Mouse (Mus musculus): ENCODE results near the gene Slc22a20. TPM values are rescaled to one million over a fixed set of nuclear protein-coding genes. Genes with fewer than 3 reads are reported as not detected.

Slc22a20 gene
- not detected in 2 replicates for polyA plus RNA-seq (2015; fragmentation: Nextera tagmentation; extraction: Ambion mirVana)

DNA sequence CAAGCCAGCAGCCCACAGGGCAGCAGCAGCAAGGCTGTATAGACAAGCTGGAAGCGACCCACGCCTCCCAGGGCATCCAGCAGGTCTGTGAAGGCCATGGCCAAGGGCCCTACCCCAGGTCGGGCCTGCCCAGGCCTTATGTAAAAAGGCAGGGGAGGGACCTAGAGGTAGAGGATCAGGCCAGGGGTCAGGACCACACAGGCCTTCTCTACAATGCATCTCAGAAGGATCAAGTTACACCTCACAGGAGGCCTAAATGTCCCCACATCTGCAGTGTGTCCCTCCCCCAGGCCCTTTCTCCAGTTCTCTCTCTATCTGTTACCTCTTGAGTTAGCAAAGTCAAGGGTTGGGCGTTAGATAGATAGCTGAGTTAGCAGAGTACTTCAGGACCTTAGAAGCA, at the start of gene Slc22a20:
Slc22a20 (minus strand) TSS at position 101 of the 400 bp plus-strand sequence.
- WGBS: 54% methylated on average over 4 of the region's 4 CpGs
- Histone ChIP-seq H3K9ac (no peak within 1 kb of the TSS), H3K27me3 (no peaks in the 10 kb centered on the region), H3K4me3 (no peak within 1 kb of the TSS), H3K4me2 (no peak within 1 kb of the TSS), H3K4me1 (peaks cover 13% of the 10 kb centered on the region), H3K27ac (no peak within 1 kb of the TSS), H3K36me3 (ENCODE audit: poor library complexity, severe bottlenecking) (no peaks in the 10 kb centered on the region), H3K9me3 (replicated peaks) (no peaks in the 10 kb centered on the region)
- ATAC-seq: no peak

DNA sequence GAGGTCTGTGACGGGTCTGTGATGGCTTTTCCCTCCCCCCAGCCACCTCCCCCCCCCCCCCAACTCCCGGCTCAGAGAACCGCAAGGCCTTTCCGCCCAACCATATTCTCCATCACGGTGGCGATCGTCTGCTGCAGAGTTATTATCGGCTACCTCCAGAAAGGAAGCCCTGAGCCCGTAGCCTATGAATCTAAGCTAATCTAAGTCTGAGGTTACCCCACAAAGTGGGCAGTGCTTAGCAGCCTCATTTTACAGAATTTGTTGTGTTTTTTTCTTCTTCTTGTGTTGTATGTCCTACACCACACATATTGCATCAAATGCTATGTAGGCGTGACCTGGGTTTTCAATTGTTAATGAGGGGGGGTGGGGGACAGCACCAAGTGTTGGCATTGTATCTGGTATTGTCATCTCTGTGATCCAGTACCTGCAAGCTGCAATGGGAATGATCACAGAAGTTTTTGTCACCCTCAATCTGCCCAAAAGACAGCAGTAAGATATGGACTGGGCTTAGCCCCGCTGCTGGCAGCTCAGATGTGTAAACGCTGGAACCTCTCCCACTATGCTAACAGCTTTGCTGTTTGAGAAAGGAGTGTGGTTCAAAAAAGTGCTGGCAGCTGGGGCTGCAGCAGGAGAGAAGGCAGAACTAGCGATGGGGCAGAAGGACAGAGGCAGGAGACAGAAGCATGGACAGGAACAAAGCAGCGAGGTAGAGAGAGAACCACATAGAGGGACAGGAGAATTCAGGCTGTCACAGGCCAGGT, 44.8 kb upstream of the Slc22a20 start:
- no peaks in the 10 kb centered on the region for H3K4me1 ChIP-seq
- H3K4me3 ChIP-seq: no peak overlapping the region
- H3K27me3 ChIP-seq: no peaks in the 10 kb centered on the region
- 73% methylated on average over 14 of the region's 14 CpGs for WGBS
- no peak for ATAC-seq
- H3K36me3 ChIP-seq (ENCODE audit: poor library complexity, severe bottlenecking): no peaks in the 10 kb centered on the region
- no peak overlapping the region for H3K4me2 ChIP-seq
- no peak overlapping the region for H3K9ac ChIP-seq
- H3K9me3 ChIP-seq (replicated peaks): no peaks in the 10 kb centered on the region
- H3K27ac ChIP-seq: no peak overlapping the region

DNA sequence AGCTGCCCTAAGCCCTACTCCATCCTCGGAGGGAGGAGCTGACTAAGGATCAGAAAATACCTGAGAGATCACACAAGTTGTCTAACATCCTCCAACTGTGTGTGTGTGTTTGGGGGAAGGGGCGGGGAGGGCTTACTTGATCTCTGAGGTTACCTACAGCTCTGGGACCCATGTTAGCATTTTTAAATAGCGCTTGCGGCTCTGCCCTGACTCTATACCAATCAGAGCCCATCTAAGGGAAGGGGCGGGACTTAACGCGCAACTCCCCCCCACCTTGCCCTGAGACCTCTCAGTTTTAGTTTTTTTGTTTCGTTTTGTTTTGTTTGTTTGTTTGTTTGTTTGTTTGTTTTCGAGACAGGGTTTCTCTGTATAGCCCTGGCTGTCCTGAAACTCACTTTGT, 43.5 kb upstream of the Slc22a20 start:
- Histone ChIP-seq H3K27ac (no peak overlapping the region), H3K27me3 (no peaks in the 10 kb centered on the region), H3K36me3 (ENCODE audit: poor library complexity, severe bottlenecking) (no peaks in the 10 kb centered on the region), H3K9me3 (replicated peaks) (no peaks in the 10 kb centered on the region), H3K4me1 (no peaks in the 10 kb centered on the region), H3K9ac (no peak overlapping the region), H3K4me3 (no peak overlapping the region), H3K4me2 (no peak overlapping the region)
- 79% methylated on average over 9 of the region's 9 CpGs for WGBS
- no peak for ATAC-seq

DNA sequence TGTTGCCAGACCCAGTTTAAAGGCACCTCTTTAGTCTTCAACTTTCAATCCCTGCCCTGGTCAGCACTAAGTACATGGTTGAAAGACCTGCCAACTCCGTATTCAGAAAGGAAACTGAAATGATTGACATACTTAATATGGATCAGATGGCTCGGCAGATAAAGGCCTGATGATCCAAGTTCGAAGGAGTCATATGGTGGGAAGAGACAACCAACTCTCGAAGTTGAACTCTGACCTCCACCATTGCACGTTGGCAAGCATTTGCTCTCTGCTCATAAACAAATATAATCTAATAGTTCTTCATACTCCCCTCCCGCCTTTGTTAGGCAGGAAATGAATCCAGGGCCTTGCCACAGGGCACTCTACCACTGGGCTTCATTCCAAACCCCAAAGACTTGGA, 43.0 kb upstream of the Slc22a20 start:
- no peaks in the 10 kb centered on the region for H3K27me3 ChIP-seq
- no peaks in the 10 kb centered on the region for H3K4me1 ChIP-seq
- H3K9ac ChIP-seq: no peak overlapping the region
- no peak overlapping the region for H3K4me3 ChIP-seq
- ATAC-seq: no peak
- no peaks in the 10 kb centered on the region for H3K36me3 ChIP-seq (ENCODE audit: poor library complexity, severe bottlenecking)
- WGBS: 88% methylated on average over 6 of the region's 6 CpGs
- no peak overlapping the region for H3K4me2 ChIP-seq
- no peak overlapping the region for H3K27ac ChIP-seq
- no peaks in the 10 kb centered on the region for H3K9me3 ChIP-seq (replicated peaks)

DNA sequence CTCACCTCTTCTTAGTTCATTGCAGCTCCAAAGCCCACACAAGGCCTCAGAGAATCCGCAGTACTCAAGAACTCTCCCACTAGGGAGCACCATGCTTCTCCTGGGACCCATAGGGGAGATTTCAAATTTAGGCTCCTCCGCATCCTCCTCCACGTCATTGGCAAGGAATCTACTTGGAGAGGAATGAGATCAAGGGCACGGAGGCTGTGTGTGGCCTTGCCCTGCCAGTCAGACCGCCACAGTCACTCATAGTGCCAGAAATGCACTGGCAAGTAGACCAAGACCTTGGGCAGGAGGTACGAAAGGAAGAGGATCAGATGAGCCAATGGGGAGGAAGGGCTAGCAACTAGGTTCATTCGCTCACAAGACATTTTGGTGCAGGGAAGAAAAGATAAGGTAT, 38.0 kb upstream of the Slc22a20 start:
- no peaks in the 10 kb centered on the region for H3K9me3 ChIP-seq (replicated peaks)
- no peaks in the 10 kb centered on the region for H3K36me3 ChIP-seq (ENCODE audit: poor library complexity, severe bottlenecking)
- 86% methylated on average over 7 of the region's 7 CpGs for WGBS
- H3K4me1 ChIP-seq: no peaks in the 10 kb centered on the region
- no peak overlapping the region for H3K9ac ChIP-seq
- H3K4me2 ChIP-seq: no peak overlapping the region
- no peaks in the 10 kb centered on the region for H3K27me3 ChIP-seq
- H3K4me3 ChIP-seq: no peak overlapping the region
- H3K27ac ChIP-seq: no peak overlapping the region
- ATAC-seq: no peak

DNA sequence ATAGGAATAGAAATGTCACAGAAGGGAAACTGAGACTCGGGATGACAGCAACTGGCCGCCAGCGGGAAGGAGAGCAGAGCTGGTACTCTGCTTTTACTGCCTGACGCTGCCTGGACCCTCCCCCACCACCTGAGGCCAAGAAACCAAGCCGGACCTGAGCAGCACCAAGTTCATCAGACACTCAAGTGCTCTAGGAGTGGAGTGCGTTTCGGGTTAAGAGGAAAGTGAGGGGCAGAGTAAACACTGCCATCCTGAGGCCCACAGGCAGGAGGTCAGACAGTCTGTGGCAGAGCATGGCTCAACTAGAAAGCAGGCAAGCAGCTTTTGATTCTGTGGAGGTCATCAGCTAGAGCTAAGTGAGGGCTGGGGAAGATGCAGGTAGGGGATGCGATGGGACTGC, 37.1 kb upstream of the Slc22a20 start:
- WGBS: 66% methylated on average over 8 of the region's 8 CpGs
- Histone ChIP-seq H3K27me3 (no peaks in the 10 kb centered on the region), H3K4me3 (no peak overlapping the region), H3K36me3 (ENCODE audit: poor library complexity, severe bottlenecking) (no peaks in the 10 kb centered on the region), H3K4me2 (no peak overlapping the region), H3K27ac (no peak overlapping the region), H3K9me3 (replicated peaks) (no peaks in the 10 kb centered on the region), H3K9ac (no peak overlapping the region), H3K4me1 (no peaks in the 10 kb centered on the region)
- no peak for ATAC-seq

DNA sequence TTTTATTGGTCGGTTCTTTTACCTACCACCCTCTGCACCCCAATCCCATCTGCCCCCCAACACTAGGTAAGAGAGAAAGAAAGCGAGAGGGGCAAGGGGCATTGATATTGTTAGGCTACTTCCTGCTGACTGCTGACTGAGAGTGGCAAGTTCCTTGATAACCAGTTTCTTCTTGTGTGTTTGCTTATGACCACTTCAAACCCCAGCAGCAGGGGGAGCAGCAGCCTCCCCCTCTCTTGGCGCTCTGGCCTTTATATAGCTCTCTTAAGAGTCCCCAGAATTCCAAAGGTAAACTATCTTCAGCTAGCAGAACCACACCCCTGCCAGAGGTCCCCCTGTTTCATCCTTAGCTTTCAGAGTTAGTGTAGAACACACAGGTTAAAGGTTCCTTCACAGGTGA, 34.3 kb upstream of the Slc22a20 start:
- H3K4me1 ChIP-seq: peaks cover 7% of the 10 kb centered on the region
- WGBS: 61% methylated on average over 3 of the region's 3 CpGs

DNA sequence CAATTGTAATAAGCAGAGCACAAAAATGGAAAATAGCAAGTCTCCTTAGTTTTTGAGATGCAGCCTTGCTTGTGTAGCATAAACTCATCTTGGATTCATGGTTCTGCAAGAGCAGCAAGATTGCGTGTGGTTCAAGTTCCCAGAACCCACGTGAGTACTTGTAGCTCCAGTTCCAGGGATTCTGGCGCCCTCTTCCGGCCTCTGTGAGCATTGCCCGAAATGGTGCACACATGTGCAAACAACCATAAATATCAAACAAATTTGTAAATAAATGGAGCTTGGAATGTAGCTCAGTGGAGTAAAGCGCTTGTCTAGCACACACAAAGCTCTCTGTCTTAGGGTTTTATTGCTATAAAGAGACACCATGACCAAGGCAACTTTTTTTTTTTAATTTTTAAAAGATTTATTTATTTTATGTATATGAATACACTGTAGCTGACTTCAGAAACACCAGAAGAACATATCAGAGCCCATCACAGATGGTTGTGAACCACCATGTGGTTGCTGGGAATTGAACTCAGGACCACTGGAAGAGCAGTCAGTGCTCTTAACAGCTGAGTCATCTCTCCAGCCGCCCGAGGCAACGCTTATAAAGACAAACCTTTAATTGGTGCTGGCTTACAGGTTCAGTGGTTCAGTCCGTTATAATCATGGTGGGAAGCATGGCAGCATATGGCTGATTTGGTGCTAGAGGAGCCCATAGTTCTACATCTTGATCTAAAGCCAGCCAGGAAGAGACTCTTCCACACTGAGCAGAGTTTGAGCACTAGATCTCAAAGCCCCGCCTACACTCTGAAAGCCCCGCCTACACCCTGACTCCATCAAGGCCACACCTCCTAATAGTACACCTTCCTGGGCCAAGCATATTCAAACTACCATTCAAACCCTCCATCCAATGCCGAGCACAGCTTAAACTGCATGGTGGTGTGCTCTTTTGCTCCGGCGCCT, 32.5 kb upstream of the Slc22a20 start:
- Histone ChIP-seq H3K9me3 (replicated peaks) (no peaks in the 10 kb centered on the region), H3K9ac (0 out of 2 replicates have a peak overlapping the region, but pooled peaks have one; percentile 21), H3K4me3 (no peak overlapping the region), H3K27ac (no peak overlapping the region), H3K4me2 (no peak overlapping the region), H3K36me3 (ENCODE audit: poor library complexity, severe bottlenecking) (no peaks in the 10 kb centered on the region), H3K4me1 (peaks cover 12% of the 10 kb centered on the region), H3K27me3 (peaks cover 44% of the 10 kb centered on the region)
- WGBS: 28% methylated on average over 15 of the region's 15 CpGs
- ATAC-seq: no peak

More for the DNA sequence above, 34.3 kb upstream of the Slc22a20 start:
- H3K36me3 ChIP-seq (ENCODE audit: poor library complexity, severe bottlenecking): no peaks in the 10 kb centered on the region
- H3K4me2 ChIP-seq: no peak overlapping the region
- H3K27me3 ChIP-seq: peaks cover 26% of the 10 kb centered on the region
- no peaks in the 10 kb centered on the region for H3K9me3 ChIP-seq (replicated peaks)
- ATAC-seq: no peak
- H3K9ac ChIP-seq: no peak overlapping the region
- H3K4me3 ChIP-seq: no peak overlapping the region
- no peak overlapping the region for H3K27ac ChIP-seq

DNA sequence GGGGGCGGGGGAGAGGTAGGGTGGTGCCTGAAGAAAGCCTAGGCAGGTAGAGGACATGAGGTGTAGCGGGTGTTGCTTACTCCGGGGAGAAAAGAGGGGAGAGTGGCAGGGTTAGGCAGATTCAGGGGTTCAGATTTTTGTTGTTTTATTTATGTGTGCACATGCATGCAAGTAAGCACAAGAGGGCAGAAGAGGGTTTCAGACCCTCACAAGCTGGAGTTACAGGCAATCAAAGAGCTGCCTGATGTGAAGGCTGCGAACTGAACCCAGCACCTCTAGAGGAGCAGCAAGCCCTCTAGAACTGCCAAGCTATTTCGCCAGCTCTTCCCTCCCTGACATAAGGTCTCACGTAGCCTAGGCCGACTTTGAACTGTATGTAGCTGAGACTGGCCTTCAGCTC, 30.6 kb upstream of the Slc22a20 start:
- no peak for ATAC-seq
- 41% methylated on average over 7 of the region's 7 CpGs for WGBS
- H3K9me3 ChIP-seq (replicated peaks): no peaks in the 10 kb centered on the region

DNA sequence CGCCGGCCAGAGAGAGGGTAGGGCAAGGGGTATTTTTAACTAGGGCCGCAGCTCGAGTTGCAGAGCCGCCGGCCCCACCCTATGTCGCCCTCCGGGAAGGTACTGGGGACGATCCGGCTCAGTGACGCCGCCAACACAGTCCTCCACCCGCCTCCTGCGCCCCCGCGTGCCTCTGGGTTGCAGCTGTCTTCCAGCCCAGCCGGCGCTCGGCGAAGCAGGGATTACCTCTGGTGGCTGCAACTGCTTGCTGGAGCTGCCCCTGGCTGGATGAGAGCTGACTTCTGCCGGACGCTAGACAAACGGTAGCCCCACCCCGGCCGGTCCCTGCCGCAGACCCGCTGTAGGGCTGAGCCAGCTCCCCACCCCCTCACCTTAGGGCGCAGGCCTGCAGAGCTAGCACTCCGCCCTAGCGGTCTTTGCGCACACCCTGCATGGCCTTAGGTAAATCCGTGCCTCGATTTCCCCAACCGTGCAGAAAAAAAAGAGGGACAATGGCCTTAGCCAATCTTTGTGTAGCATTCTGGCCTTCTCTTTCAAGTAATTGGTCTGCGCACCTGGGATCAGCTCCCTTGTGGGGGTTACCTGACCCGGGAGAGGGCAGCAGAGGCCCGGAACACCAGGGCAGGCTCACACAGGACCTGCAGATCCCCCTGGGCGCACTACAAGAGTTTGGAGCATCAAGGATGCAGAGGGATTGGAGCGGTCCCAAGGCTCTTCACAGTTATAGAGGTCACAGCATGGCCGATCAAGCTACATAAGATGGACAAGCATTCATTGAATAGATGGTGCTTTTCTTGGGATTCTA, 29.8 kb upstream of the Slc22a20 start, which contains the start of gene Capn1:
Capn1 (minus strand) TSS at position 387 of the 805 bp plus-strand sequence.
- 2% methylated on average over 40 of the region's 40 CpGs for WGBS
- ATAC-seq: peak; percentile 69; the same call in 1 of the 2 replicates
- Histone ChIP-seq H3K4me3 (peak within 1 kb of the TSS; percentile 45), H3K9ac (peak within 1 kb of the TSS; percentile 73), H3K27me3 (peaks cover 47% of the 10 kb centered on the region), H3K36me3 (ENCODE audit: poor library complexity, severe bottlenecking) (no peaks in the 10 kb centered on the region), H3K4me1 (peaks cover 12% of the 10 kb centered on the region), H3K27ac (no peak within 1 kb of the TSS), H3K4me2 (peak within 1 kb of the TSS; percentile 82), H3K9me3 (replicated peaks) (no peaks in the 10 kb centered on the region)

More for the DNA sequence above, 30.6 kb upstream of the Slc22a20 start:
- Histone ChIP-seq H3K4me3 (no peak overlapping the region), H3K36me3 (ENCODE audit: poor library complexity, severe bottlenecking) (no peaks in the 10 kb centered on the region), H3K27me3 (peaks cover 47% of the 10 kb centered on the region), H3K4me1 (peaks cover 12% of the 10 kb centered on the region), H3K9ac (no peak overlapping the region), H3K27ac (no peak overlapping the region), H3K4me2 (no peak overlapping the region)

DNA sequence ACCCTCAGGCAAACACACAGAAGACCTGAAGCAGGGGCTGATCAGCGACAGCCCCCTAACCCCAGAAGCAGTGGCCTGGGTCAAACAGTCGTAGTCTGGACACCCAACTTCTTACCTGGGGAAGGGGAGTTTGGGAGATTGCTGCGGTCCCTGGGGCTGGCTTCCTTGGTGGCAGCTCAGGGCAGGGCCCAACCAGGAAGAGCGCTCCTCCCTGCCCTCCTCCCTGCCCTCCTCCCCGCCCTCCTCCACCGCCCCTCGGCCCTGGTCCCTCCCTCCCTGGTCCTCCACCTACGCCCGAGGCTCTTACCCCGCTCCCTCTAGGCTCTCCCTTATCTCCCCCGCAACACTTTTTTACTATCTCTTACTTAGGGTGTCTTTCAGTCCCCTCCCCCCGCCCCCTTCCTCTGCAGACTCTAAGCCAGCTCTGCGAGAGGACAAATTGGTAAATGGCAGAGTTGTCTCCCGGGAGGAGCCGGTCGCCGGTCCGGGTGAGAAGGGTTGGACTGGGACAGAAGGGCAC, 29.1 kb upstream of the Slc22a20 start:
- peak overlapping the region; percentile 73 for H3K9ac ChIP-seq
- ATAC-seq: no peak; the same call in 1 of the 2 replicates
- WGBS: 4% methylated on average over 18 of the region's 18 CpGs
- peaks cover 47% of the 10 kb centered on the region for H3K27me3 ChIP-seq
- peak overlapping the region; percentile 82 for H3K4me2 ChIP-seq
- H3K4me1 ChIP-seq: peaks cover 12% of the 10 kb centered on the region
- no peak overlapping the region for H3K27ac ChIP-seq
- H3K4me3 ChIP-seq: peak overlapping the region; percentile 45
- H3K9me3 ChIP-seq (replicated peaks): no peaks in the 10 kb centered on the region
- no peaks in the 10 kb centered on the region for H3K36me3 ChIP-seq (ENCODE audit: poor library complexity, severe bottlenecking)
